Mouse (Mus musculus) embryo, embryonic 10 days (tissue): Measurements from ENCODE around the gene 0610010F05Rik.

Experiments used
- DNase-seq: peaks from one replicate; pipeline ENCODE4 v3.0.0-alpha.2; 2015; ENCODE audit warnings: low spot score

Gene 0610010F05Rik

GRCm38 (mm10) chr11:23565761-23566160 is 67.7 kb downstream of the 0610010F05Rik start:
- DNase-seq = peak; percentile 87

- no peak for DNase-seq
Measured at GRCm38 (mm10) chr11:23557039-23557630, 76.3 kb downstream of the 0610010F05Rik start.

GRCm38 (mm10) chr11:23537446-23537845 is 96.0 kb downstream of the 0610010F05Rik start:
- no peak for DNase-seq

GRCm38 (mm10) chr11:23520473-23521205 is 112.8 kb downstream of the 0610010F05Rik start, which contains the start of gene 1700093K21Rik:
TSS of gene 1700093K21Rik (minus strand) at chr11:23521155.
- DNase-seq = no peak

GRCm38 (mm10) chr11:23518981-23519380 is 114.5 kb downstream of the 0610010F05Rik start:
- no peak for DNase-seq

- DNase-seq = no peak
Measured at GRCm38 (mm10) chr11:23515315-23515714, 118.1 kb downstream of the 0610010F05Rik start.
